Mouse (Mus musculus): ENCODE data around the gene Fam196a.
A peak's percentile ranks its signal among the peaks of the same experiment; 100 is the strongest.

The Fam196a gene

DNA sequence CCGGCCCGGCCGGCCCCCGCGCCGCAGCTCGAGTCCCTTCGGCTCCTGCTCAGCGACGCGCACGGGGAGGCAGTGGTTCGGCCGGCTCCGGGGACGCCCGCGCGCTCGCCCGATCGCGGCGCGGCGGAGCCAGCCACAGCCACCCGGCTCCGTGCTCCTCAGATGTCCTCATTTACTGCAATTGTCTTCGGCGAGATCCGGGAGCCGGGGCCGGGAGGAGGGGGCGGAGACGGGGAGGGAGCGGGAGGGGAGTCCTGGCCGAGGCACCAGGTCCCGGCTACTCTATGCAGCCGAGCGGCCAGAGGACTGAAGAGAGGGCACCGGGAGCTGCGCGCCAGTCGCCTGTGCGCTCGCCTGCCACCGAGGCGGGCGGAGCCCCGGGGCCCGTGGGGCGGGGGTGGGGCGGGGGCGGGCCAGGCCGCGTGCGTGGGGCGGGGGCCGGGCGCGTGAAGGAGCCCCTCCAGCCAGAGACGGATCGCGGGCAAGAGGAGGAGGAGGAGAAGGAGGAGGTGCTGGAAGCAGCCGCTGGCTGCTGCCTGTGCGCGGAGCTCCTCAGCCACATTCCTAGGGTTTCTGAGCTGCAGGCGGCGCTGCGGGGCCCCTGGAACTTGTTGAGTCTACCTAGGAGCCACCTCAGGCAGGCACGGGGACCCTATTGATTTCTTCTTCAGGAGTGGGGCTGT lies at the start of gene Fam196a:
TSS of gene Fam196a (minus strand) at position 504 of the 683 bp plus-strand sequence.
- DNase-seq (ENCODE audit: extremely low read depth, insufficient read length, low spot score): no peak

DNA sequence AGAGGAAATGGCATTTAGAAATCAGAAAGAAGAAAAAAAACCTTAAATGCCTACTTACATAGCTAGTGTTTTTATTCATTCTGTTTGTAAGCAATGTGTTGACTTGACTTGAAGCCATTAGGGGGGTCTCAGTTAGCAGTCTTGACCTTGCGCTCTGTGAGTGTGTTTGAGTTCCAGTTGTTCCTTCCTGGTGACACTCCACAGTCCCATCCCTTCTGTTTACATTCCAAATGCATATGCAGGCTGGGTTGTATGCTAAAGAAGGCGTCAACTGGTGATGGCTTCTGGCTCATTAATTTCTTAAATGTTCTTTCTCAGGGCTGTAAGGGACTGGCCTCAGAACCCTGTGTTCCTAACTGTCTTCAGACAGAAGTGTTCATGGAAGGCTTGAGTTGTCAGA lies 23.4 kb upstream of the Fam196a start:
- no peak for DNase-seq (ENCODE audit: extremely low read depth, insufficient read length, low spot score)

DNA sequence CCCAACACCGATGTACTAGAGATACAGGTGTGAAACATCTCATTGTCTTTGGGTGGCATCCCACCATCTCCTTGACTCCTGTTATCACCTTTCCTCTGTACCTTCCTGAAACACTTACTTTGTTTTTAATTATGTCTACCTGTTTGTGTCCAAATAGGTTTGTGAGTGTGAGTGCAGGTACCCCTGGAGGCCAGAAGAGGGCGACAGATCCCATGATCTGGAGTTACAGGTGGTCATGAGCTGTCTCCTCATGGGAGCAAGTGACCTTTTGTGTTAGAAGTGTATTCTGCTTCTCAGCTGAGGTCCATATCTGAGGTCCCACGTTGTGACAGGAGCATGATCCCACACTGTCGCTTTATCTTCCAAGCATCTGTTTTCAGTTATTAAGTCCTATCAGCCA lies 22.6 kb upstream of the Fam196a start:
- DNase-seq (ENCODE audit: extremely low read depth, insufficient read length, low spot score): no peak

DNA sequence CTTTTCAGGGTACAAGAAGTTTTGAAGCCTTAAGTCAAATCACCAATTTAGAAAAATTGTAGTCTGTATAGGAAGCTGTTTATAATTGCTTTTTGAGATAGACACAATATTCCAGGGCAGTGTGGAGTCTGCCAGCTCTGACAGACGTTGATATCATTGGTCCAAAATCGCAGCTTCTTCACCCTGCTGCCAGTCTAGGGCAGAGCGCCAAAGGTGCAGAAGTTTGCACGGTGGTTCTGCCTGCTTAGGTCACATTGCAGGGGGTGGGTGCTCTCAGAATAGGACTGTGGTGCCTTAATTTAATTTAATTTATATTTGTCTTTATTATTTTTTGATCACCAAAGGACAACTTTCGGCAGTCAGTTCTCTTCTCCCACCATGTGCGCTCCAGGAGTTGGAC lies 20.9 kb upstream of the Fam196a start:
- no peak for DNase-seq (ENCODE audit: extremely low read depth, insufficient read length, low spot score)

DNA sequence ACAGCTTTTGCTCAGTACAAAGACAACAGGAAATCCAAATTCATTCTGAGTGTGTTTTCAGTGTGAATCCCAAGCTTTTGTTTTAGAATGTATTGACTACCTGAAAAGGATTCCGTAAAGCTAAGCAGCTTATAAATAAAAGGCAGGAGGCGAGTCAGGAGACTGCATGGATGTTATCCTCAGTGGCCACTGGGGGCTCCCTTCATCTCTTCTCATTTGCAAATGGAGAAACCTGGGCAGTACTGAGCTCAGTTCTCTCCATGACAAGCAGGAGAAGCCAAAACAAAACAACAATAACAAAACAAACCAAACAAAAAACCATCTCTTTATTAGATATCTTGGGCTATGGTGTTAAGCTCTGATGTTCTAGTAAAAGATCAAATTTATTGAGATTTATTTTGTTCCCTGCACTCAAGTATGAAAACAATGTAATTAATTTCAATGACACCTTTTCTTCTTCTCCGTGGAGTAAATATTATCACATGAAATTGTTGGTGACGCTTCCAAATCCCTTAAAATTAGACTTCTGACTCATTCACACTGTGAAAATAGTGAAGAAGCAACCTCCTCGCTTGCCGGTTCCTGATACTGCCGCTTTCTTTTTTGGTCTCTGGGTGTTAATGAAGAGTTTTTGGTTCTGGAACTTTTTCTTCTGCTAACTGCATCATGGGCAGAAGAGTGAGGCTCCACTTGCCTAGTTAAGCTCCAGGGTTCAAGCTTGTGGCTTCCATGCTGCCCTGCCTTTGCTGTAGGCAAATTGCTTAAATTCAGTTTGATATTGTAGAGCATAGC lies 7.9 kb upstream of the Fam196a start:
- DNase-seq (ENCODE audit: extremely low read depth, insufficient read length, low spot score): no peak

DNA sequence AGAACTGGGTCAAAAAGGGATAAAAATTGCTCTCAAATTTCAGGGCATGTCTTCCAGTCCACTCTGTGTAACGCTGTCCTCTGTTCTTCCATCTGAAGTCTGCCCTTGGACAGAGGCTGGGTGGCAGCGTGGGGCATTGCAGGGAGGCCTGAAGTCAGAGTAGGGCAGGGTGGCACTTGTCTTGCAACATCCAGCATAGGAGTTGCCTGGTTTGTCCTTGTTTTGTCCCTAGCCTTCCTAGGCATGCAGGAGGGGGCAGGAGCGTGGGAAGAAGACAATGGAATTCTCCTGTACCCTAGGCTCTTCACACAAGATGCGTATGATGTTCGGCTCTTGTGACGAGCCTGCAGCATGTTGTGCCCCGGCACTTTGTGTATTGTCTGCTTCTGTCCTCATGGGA lies 5.5 kb upstream of the Fam196a start:
- no peak for DNase-seq (ENCODE audit: extremely low read depth, insufficient read length, low spot score)

DNA sequence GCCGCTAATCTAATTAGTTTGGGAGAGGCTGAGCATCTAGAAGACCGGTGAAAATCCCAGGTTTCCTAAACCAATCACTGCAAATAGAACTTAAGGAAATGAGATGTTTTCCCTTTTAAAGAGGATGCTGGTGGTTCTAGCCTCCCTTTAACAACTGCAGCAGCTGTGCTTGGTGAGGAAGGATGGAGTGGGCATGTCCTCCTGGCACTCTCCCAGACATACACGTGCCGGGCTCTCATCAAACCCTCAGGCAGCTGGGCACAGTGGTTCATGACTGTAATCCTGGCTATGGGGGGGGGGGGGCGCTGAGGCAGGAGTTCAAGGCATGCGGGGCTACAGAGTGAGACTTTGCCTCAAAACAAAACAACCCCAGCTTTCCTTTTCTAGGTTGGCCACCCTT lies 4.8 kb upstream of the Fam196a start:
- DNase-seq (ENCODE audit: extremely low read depth, insufficient read length, low spot score): no peak

DNA sequence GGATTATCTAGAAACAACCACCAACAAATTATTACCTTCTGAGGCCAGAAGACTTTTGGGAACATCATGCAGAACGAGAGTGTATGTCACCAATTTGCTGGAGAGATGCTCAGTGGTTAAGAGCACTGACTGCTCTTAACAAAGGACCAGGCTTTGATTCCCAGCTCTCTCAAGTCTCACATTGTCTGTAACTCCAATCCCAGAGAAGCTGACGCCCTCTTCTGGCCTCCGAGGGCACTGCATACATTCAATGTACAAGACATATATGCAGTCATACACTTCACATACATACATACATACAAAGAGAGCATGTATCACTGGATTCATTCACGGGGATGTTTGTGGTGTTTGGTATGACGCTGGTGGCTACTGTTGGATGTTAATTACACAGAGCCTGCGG lies 3.7 kb upstream of the Fam196a start:
- DNase-seq (ENCODE audit: extremely low read depth, insufficient read length, low spot score): no peak

DNA sequence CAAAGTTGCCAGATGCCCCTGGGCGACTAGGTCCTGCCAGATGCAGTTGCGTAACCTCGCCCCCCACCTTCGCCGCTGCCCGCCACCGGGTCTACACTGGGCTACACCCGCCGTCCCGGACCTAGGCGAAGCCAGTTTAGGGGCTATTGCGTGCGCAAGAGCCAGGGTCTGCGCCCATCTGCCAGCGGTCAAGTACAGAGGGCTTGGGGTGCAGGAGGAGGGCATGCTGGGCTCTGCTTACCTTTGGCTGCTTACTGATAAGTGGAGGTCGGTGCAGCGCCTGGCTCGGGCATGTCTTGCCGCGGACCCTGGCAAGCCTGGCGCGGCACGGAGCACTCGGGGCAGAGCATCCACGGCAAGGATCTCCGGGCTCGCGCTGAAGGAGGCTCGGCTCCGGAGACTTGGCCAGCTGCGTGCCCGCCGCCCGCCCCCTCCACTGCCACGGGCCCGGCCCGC lies 731 bp downstream of the Fam196a start:
- peak; percentile 10 for DNase-seq (ENCODE audit: extremely low read depth, insufficient read length, low spot score)

DNA sequence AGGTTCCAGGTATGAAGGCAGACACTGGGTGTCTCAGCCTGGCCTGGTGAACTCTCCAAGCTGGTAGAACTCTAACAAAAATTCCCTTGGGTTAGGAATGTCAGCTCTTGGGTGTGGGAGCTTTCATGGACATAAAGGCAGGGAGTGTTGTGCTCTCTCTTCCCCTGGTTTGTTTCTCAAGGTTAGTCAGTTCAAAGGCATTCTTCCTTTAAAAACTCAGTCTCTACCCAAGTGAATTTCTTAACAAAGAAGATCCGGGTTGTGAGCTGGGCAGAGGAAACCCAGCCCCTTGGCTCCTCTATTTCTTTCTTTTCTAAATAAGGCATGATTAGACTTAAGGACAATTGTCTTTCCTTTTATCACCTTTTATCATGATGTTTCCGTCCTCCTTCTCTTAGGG lies 6.3 kb downstream of the Fam196a start:
- no peak for DNase-seq (ENCODE audit: extremely low read depth, insufficient read length, low spot score)

DNA sequence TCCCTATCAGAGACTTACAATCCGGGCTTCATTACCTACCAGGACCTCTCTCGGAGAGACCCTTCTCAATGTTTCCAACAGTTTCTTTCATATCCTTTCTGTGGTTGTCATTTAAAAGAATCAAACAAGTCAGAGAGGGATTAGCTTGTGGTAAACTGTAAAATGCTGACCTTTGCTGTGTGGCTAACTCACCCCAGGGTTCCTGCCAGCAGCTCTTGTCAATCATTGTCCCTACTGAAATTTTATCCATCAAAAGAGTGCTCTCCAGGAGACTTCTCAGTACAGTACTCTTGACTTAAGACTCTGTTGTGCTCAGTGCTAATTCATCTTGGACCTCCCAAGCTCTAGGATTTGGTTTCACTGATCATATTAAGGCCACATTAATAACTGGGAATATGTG lies 36.2 kb downstream of the Fam196a start:
- DNase-seq (ENCODE audit: extremely low read depth, insufficient read length, low spot score): no peak

DNA sequence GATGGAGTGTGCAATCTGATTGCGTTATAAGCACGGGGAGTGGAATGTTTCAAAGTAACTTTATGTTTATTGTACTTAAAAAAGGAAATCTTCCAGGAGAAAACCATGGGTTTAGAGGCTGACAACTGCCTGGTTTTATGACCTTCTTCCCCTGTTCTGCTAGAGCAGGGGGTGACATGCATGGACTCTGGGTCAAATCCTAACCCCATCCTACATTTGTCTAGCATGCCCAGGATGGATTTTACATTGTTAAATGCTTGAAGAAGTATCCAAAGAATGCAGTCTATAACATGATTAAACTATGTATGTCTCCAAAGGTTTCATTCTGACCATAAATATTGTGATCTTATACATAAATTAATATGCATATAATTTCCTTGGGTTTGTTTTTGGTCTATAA lies 38.8 kb downstream of the Fam196a start:
- no peak for DNase-seq (ENCODE audit: extremely low read depth, insufficient read length, low spot score)

DNA sequence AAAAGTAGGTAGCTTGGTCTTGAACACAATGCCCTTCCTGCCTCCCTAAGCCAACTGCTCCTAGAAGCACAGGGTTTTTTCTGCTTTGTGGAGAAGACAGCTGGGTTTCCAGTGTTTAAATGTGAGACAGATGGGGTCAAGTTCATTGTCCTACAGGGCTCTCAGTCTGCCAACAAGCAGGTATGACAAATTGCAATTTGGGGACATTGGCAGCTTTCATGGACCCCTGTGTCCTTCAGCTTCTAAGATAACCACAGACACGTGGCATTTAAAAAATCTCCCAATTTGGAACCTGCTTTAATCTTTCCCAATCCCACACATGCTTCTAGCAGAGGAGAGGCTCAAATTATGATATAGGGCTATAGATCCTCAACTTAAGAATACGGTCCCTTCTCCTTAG lies 43.6 kb downstream of the Fam196a start:
- no peak for DNase-seq (ENCODE audit: extremely low read depth, insufficient read length, low spot score)

DNA sequence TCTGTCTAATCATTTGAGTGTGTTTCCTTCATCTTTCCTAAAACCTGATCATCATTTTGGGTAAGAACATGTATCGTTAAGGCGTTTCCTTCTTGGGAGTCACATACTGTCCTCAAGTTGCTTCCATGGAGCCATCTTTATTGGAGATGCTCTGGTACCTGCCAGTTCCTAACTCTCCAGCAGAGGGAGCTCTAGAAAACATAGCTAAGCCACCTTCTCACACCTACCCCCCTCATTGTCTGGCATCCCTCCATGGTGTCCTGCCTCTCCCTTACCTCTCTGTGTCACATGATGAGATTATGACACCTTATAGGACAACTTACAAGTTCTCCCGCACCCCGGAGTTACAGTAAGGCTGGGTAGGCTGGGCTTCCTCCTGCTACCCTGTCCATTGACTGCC lies 45.3 kb downstream of the Fam196a start:
- DNase-seq (ENCODE audit: extremely low read depth, insufficient read length, low spot score): no peak

DNA sequence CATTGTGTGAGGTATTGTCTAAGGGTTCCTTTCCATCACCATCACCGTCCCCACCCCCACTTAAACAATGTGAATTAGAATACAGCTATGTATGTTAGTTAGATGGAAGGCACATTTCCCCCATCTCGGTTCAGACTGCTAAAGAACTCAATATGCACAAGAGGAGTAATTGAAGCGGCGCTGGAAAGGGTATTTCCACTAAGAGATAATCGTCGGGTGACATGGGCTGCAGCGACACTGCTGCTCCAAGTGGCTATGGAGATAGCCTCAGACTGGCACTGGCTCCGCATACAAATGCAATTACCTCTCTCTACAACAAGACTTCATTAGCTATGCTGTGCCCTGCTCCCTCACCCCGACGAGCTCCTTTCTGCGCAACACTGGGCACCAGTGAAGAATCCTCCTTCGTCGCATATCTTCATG lies 45.8 kb downstream of the Fam196a start:
- DNase-seq (ENCODE audit: extremely low read depth, insufficient read length, low spot score): no peak

DNA sequence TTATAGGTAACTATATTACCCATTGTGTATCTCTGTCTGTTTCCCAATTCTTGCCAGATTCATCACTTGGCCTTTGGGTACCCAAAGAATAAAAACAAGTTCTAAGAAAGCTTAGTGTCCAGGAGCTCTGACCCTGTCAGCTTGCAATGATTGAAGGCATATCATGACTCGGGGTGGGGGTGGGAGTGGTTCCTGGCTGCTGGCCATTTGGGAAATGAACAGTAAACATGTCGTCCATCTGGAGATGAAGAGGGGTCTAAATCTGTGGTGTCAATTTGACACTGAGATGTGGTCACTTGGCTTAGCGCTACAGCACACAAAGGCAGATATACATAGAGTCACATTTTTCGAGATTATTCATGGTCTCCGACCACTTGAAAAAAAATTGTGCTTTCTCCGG lies 54.7 kb downstream of the Fam196a start:
- DNase-seq (ENCODE audit: extremely low read depth, insufficient read length, low spot score): no peak

DNA sequence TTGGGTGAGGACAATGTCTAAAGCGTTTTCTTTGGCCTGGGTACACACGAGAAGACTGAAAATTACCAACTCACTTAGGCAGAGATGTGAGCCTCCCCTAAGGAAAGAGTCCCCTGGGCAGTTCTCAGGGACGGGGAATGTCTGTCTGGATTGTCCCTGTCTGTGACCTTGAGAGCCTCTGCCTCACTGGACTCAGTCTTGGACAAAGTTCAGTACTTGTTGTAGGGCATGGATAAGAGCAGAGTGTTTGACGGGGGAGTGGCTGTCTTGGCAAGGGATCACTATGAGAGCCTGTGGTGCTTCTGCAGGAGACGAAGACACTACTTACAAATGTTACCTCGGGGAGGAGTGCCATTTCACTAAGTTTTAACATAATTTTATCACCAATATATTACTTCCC lies 57.8 kb downstream of the Fam196a start:
- no peak for DNase-seq (ENCODE audit: extremely low read depth, insufficient read length, low spot score)

DNA sequence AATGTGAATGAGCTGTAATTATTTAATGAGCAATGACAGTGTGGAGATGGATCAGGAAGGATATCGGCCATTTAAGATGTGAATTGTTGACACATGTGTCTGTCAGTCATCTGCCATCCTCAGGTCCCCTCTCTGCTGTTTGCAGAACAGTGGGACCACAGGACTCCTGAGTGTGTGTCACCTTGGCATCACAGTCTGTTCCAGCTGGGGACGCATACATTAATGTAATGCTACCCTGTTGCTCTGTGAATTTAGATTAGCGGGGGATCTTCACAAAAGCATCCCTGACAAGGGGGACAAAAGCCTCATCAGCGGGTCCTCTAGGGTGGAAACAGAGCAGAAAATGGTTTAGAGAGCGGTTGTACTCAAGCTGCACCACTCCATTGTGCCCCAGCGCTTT lies 59.2 kb downstream of the Fam196a start:
- DNase-seq (ENCODE audit: extremely low read depth, insufficient read length, low spot score): no peak

DNA sequence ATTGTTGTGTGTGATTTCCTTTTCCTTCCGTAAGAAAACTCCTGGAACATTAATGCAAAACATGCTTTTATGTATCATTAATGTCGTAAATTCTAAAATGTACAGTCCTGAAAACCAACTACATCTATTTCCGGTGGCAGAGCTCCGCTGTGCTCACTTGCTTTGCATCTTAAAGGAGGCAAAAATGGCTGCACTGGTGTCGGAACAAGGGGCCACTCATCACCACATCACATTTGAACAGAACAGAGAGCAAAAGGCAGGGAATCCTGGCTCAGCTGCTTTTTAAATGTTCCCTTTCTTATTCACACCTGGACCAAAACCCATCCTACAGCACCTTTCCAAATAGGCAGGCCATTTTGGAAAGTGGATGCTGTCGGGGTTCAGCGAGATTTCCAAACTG lies 65.2 kb downstream of the Fam196a start:
- no peak for DNase-seq (ENCODE audit: extremely low read depth, insufficient read length, low spot score)

DNA sequence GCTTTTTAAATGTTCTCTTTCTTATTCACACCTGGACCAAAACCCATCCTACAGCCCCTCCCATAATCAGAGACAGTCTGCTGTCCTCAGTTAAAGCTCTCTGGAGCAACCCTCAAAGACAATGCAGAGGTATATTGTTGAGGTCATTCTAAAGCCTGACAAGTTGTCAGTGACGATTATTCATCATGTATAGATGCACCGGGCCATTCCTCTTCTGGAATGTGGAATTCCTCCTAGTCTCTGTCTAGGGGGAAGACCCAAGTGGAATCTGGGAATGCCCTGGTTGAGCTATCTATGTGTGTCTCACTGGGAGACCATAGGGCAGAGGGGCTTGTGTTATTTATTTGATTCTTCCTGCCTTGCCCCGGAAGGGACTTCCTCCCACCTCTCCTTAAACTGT lies 65.7 kb downstream of the Fam196a start:
- no peak for DNase-seq (ENCODE audit: extremely low read depth, insufficient read length, low spot score)

DNA sequence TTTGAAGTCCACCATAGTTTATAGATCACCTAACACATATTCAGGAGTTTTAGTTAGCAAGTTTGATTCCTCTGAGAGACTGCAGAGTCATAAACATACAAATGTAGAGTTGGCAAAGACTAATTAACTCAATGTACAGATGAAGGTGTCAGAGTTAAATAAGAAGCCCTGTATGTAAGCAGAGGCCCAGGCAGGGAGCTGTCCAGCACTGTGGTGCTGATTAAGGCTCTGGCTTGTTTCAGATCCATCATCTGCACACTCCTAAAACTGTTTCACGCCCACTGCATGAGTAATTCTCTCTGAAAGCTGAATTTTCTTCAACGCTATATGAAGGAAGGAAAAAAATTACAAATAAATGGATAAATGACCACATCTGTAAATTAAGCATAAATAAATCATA lies 74.1 kb downstream of the Fam196a start:
- no peak for DNase-seq (ENCODE audit: extremely low read depth, insufficient read length, low spot score)

DNA sequence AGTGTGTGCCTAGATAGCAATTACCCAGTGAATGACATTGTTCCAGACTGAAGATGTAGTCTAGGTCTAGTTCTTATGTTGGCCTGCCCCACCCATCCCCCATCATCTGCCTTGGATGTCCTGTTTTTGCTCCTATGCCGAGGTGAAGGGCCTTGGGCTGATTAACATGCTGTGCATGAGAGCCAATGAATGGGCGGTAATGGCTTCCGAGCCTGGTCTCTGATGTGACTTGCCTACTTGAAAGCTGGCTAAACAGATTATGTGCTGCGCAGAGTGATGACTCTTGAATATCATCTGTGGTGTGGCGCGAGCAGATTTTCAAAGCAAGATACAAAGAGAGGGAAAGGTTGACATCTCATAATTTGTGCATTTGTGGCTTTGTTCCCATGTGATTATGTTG lies 76.2 kb downstream of the Fam196a start:
- no peak for DNase-seq (ENCODE audit: extremely low read depth, insufficient read length, low spot score)
